Mouse (Mus musculus) spleen, postnatal 10 days (tissue): ENCODE measurements around the gene Zfp462.

Source experiments
- DNase-seq, 2 experiments: peaks; one replicate each; pipeline ENCODE4 v3.0.0; 2021 to 2022; ENCODE audit warnings: low spot score in 2 of 2

The Zfp462 gene

DNA sequence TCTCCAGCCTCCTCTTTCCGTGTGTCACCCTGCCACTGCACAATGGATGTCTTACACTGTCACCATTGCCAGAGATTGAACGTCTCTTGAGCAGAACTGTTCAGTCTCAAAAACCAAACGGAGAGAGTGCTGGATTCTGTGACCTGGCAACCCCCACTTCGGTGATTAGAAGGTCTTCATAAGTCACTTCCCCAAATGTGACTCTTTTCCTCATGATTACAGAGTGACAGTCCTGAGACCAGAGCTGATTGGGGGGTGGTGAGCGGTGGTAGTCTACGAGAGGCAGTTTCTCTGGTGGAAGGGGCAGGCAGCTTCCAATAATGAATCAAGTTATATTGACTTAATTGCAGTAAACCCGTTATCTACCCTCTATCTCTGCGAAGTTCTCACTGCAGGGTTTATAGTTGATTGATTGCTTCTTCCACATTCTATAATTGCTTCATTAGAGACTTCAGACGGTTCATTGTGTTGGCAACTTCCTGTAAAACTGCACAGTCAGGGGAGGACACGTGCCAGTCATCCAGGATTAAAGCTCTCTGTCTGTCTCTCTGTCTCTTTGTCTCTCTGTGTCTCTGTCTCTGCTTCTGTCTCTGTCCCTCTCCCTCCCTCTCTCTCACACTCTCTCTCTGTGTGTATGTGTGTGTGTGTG is 173.1 kb downstream of the Zfp462 start:
- no peak for DNase-seq

DNA sequence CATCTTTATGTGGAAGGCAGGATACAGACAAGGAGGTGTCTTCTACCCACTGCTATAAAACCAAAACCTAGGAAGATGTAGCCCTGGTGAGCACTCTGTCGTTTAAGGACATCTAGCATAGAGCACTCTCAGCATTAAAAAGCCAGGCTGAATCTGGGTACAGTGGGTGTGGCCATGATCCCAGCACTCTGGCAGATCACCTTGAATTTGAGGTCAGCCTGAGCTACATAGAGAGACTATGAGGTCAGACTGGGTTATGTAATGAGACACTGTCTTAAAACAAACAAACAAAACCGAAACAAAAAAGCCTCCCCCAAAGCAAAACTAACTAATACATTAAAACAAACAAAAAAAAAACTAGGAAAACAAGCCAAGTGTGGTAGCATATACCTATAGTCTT is 176.3 kb downstream of the Zfp462 start:
- DNase-seq, result no peak

DNA sequence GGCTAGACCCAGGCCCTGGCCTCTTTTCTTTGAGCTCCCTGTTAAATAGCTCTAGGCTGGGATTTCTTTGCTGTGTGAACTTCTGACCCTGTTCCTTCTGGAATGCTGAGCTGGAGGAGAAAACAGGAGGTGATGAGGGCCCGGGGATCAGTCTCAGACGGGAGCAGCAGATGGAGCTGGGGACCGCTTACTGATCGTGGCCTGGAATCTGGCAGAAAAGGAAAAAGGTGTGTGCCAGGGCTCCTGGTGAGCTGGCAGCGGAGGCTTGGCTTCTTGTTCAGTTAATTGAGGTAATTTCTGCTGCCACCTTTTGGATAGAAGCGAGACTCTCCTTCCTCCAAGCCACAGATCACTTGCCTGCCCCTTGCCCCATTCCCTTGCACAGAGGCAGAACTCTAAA is 177.1 kb downstream of the Zfp462 start:
- no peak for DNase-seq

DNA sequence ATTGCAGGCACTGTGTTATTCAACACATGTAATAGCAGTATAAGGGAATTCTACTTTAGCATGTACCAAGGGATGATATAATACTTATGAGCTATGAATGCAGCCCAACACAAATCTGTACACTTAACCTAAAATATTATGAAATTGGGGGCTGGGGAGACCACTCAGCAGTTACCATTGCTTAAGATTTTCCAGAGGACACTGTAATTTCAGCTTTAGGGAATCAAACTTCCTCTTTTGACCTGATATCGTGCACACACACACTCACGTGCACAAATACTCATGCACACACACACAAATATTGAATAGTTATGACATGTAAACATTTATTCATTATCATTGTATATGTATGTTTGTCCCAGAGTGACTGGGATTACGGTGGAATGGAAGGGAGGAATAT is 179.3 kb downstream of the Zfp462 start:
- DNase-seq, result no peak

DNA sequence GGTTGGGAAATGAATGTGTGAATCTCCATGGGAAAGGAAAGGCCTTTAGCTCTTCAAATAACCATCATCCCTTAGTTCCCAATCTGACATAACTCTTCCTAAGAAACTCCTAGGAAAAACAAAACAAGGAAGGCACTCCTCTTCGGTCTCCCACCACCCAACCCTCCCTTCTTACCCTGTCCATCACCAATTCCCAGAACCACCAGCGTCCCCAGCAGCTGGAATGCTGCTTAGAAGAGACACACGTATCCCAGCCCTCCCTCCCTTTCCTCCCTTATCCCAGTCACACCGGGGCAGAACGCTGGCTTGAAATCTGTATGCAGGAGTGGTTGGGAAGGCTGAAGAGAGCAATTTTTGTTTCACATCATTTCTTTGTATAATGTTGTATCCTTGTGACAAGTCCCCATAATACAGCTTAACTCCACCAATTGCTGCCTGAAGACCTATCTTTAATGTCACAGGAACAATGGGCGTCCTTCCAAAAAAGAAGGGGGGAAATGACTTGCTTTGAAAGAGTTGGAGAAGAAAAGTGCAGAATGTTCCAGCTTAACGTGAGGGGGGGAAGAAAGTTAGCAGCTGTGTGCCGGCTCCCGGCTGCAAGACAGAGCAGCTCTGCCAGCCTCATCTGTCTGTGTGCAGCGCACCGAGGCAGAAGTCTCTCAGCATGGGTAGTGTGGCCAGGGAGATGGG is 180.3 kb downstream of the Zfp462 start:
- no peak for DNase-seq

- DNase-seq, result no peak
These were observed 180.8 kb downstream of the Zfp462 start for GRCm38 (mm10) chr4:55125738-55126054.

- DNase-seq, result no peak
These were observed 182.5 kb downstream of the Zfp462 start for GRCm38 (mm10) chr4:55127228-55127901.

GRCm38 (mm10) chr4:55128088-55128835 is 183.4 kb downstream of the Zfp462 start:
- no peak for DNase-seq
